Mouse (Mus musculus): ENCODE results near the gene Jade1. TPM values are rescaled to one million over a fixed set of nuclear protein-coding genes. Genes with fewer than 3 reads are reported as not detected.

Jade1 gene
- polyA plus RNA-seq, 1 experiment from 2014 or later: 14.4 TPM

- WGBS: 84% methylated on average over 4 of the region's 4 CpGs
- no peak overlapping the region for H3K4me2 ChIP-seq (replicated peaks)
- no peak for ATAC-seq (ENCODE audit: low FRiP score, low read depth)
Observed at GRCm38 (mm10) chr3:41553681-41554080, 1.9 kb upstream of the Jade1 start.

GRCm38 (mm10) chr3:41554480-41555475, 753 bp upstream of the Jade1 start:
- Histone ChIP-seq H3K9me3 (no peaks in the 10 kb centered on the region), H3K4me3 (no peak overlapping the region), H3K4me1 (no peaks in the 10 kb centered on the region), H3K27ac (no peak overlapping the region), H3K36me3 (no peaks in the 10 kb centered on the region), H3K27me3 (replicated peaks) (no peaks in the 10 kb centered on the region), H3K4me2 (replicated peaks) (no peak overlapping the region), H3K9ac (no peak overlapping the region)
- no peak for ATAC-seq (ENCODE audit: low FRiP score, low read depth)
- WGBS: 95% methylated on average over 24 of the region's 24 CpGs

More at GRCm38 (mm10) chr3:41553681-41554080, 1.9 kb upstream of the Jade1 start:
- H3K9ac ChIP-seq: no peak overlapping the region
- H3K36me3 ChIP-seq: no peaks in the 10 kb centered on the region
- H3K9me3 ChIP-seq: no peaks in the 10 kb centered on the region
- H3K4me3 ChIP-seq: no peak overlapping the region
- no peaks in the 10 kb centered on the region for H3K4me1 ChIP-seq
- H3K27ac ChIP-seq: no peak overlapping the region
- H3K27me3 ChIP-seq (replicated peaks): no peaks in the 10 kb centered on the region

GRCm38 (mm10) chr3:41556451-41557266, 1.1 kb downstream of the Jade1 start:
- H3K4me3 ChIP-seq: no peak overlapping the region
- H3K9ac ChIP-seq: no peak overlapping the region
- no peaks in the 10 kb centered on the region for H3K36me3 ChIP-seq
- no peak overlapping the region for H3K27ac ChIP-seq
- no peak overlapping the region for H3K4me2 ChIP-seq (replicated peaks)
- no peaks in the 10 kb centered on the region for H3K4me1 ChIP-seq
- 91% methylated on average over 8 of the region's 11 CpGs for WGBS
- ATAC-seq (ENCODE audit: low FRiP score, low read depth): no peak
- no peaks in the 10 kb centered on the region for H3K27me3 ChIP-seq (replicated peaks)
- no peaks in the 10 kb centered on the region for H3K9me3 ChIP-seq

GRCm38 (mm10) chr3:41557267-41557995, 1.9 kb downstream of the Jade1 start:
- H3K27ac ChIP-seq: no peak overlapping the region
- no peaks in the 10 kb centered on the region for H3K36me3 ChIP-seq
- no peaks in the 10 kb centered on the region for H3K4me1 ChIP-seq
- 92% methylated on average over 19 of the region's 19 CpGs for WGBS
- H3K4me3 ChIP-seq: no peak overlapping the region
- no peak overlapping the region for H3K9ac ChIP-seq
- ATAC-seq (ENCODE audit: low FRiP score, low read depth): no peak
- H3K27me3 ChIP-seq (replicated peaks): no peaks in the 10 kb centered on the region
- no peak overlapping the region for H3K4me2 ChIP-seq (replicated peaks)
- H3K9me3 ChIP-seq: no peaks in the 10 kb centered on the region

GRCm38 (mm10) chr3:41560489-41560888, 5.0 kb downstream of the Jade1 start:
- Histone ChIP-seq H3K27ac (no peak overlapping the region), H3K9me3 (no peaks in the 10 kb centered on the region), H3K9ac (no peak overlapping the region), H3K4me2 (replicated peaks) (no peak overlapping the region), H3K36me3 (no peaks in the 10 kb centered on the region), H3K27me3 (replicated peaks) (no peaks in the 10 kb centered on the region), H3K4me3 (no peak overlapping the region), H3K4me1 (peaks cover 6% of the 10 kb centered on the region)
- 90% methylated on average over 6 of the region's 6 CpGs for WGBS
- no peak for ATAC-seq (ENCODE audit: low FRiP score, low read depth)

- Histone ChIP-seq H3K4me2 (replicated peaks) (no peak overlapping the region), H3K27ac (no peak overlapping the region), H3K36me3 (no peaks in the 10 kb centered on the region), H3K27me3 (replicated peaks) (no peaks in the 10 kb centered on the region), H3K9me3 (no peaks in the 10 kb centered on the region), H3K4me1 (peaks cover 13% of the 10 kb centered on the region), H3K9ac (no peak overlapping the region), H3K4me3 (no peak overlapping the region)
- no peak for ATAC-seq (ENCODE audit: low FRiP score, low read depth)
- WGBS: 92% methylated on average over 5 of the region's 5 CpGs
Observed at GRCm38 (mm10) chr3:41561787-41562186, 6.3 kb downstream of the Jade1 start.

GRCm38 (mm10) chr3:41563211-41563931, 7.8 kb downstream of the Jade1 start:
- peak; percentile 55 for ATAC-seq (ENCODE audit: low FRiP score, low read depth)
- no peaks in the 10 kb centered on the region for H3K27me3 ChIP-seq (replicated peaks)
- H3K9me3 ChIP-seq: no peaks in the 10 kb centered on the region
- under 1% methylated on average over 81 of the region's 81 CpGs for WGBS
- H3K4me1 ChIP-seq: peaks cover 13% of the 10 kb centered on the region
- peak overlapping the region; percentile 75 for H3K27ac ChIP-seq
- peak overlapping the region; percentile 70 for H3K4me3 ChIP-seq
- H3K9ac ChIP-seq: peak overlapping the region; percentile 65
- no peaks in the 10 kb centered on the region for H3K36me3 ChIP-seq
- peak overlapping the region; percentile 89 for H3K4me2 ChIP-seq (replicated peaks)

- ATAC-seq (ENCODE audit: low FRiP score, low read depth): no peak
- peak overlapping the region; percentile 89 for H3K4me2 ChIP-seq (replicated peaks)
- H3K4me3 ChIP-seq: peak overlapping the region; percentile 70
- H3K27ac ChIP-seq: no peak overlapping the region
- H3K4me1 ChIP-seq: peaks cover 13% of the 10 kb centered on the region
- no peaks in the 10 kb centered on the region for H3K36me3 ChIP-seq
- H3K9me3 ChIP-seq: no peaks in the 10 kb centered on the region
- peak overlapping the region; percentile 65 for H3K9ac ChIP-seq
- H3K27me3 ChIP-seq (replicated peaks): no peaks in the 10 kb centered on the region
- WGBS: under 1% methylated on average over 7 of the region's 7 CpGs
Observed at GRCm38 (mm10) chr3:41563997-41564396, 8.5 kb downstream of the Jade1 start.

GRCm38 (mm10) chr3:41564471-41565213, 9.1 kb downstream of the Jade1 start:
- Histone ChIP-seq H3K36me3 (no peaks in the 10 kb centered on the region), H3K9me3 (no peaks in the 10 kb centered on the region), H3K4me2 (replicated peaks) (peak overlapping the region; percentile 89), H3K4me1 (peaks cover 13% of the 10 kb centered on the region), H3K9ac (peak overlapping the region; percentile 86), H3K4me3 (peak overlapping the region; percentile 70), H3K27ac (peak overlapping the region; percentile 89), H3K27me3 (replicated peaks) (no peaks in the 10 kb centered on the region)
- peak; percentile 43 for ATAC-seq (ENCODE audit: low FRiP score, low read depth)
- under 1% methylated on average over 59 of the region's 60 CpGs for WGBS

GRCm38 (mm10) chr3:41565410-41565823, 9.9 kb downstream of the Jade1 start:
- H3K36me3 ChIP-seq: no peaks in the 10 kb centered on the region
- peaks cover 13% of the 10 kb centered on the region for H3K4me1 ChIP-seq
- peak overlapping the region; percentile 70 for H3K4me3 ChIP-seq
- H3K4me2 ChIP-seq (replicated peaks): peak overlapping the region; percentile 89
- H3K9ac ChIP-seq: peak overlapping the region; percentile 86
- WGBS: under 1% methylated on average over 48 of the region's 61 CpGs
- peak; percentile 78 for ATAC-seq (ENCODE audit: low FRiP score, low read depth)
- H3K27ac ChIP-seq: peak overlapping the region; percentile 89
- H3K27me3 ChIP-seq (replicated peaks): no peaks in the 10 kb centered on the region
- H3K9me3 ChIP-seq: no peaks in the 10 kb centered on the region

GRCm38 (mm10) chr3:41565955-41566354, 10.4 kb downstream of the Jade1 start:
- Histone ChIP-seq H3K4me1 (peaks cover 13% of the 10 kb centered on the region), H3K9ac (peak overlapping the region; percentile 86), H3K36me3 (no peaks in the 10 kb centered on the region), H3K9me3 (no peaks in the 10 kb centered on the region), H3K27me3 (replicated peaks) (no peaks in the 10 kb centered on the region), H3K4me2 (replicated peaks) (peak overlapping the region; percentile 89), H3K4me3 (peak overlapping the region; percentile 70), H3K27ac (peak overlapping the region; percentile 89)
- whole genome bisulfite sequencing: under 1% methylated on average over 26 of the region's 26 CpGs
- peak; percentile 71 for ATAC-seq (ENCODE audit: low FRiP score, low read depth)

Data from neural tube, embryonic 12.5 days (tissue).